Mouse (Mus musculus): ENCODE data around the gene Mapk9. TPM values are rescaled to one million over a fixed set of nuclear protein-coding genes. Genes with fewer than 3 reads are reported as not detected.

Gene Mapk9
- total RNA-seq, 2 experiments from 2014 or later: 202 to 212 TPM

GRCm38 (mm10) chr11:49835257-49835956 lies 11.1 kb upstream of the Mapk9 start:
- intact Hi-C loops (cut with DNase I): no loop called here
- DNase-seq (ENCODE audit: extremely low spot score in 1 of 2, low spot score in 2 of 2): no peak

DNA sequence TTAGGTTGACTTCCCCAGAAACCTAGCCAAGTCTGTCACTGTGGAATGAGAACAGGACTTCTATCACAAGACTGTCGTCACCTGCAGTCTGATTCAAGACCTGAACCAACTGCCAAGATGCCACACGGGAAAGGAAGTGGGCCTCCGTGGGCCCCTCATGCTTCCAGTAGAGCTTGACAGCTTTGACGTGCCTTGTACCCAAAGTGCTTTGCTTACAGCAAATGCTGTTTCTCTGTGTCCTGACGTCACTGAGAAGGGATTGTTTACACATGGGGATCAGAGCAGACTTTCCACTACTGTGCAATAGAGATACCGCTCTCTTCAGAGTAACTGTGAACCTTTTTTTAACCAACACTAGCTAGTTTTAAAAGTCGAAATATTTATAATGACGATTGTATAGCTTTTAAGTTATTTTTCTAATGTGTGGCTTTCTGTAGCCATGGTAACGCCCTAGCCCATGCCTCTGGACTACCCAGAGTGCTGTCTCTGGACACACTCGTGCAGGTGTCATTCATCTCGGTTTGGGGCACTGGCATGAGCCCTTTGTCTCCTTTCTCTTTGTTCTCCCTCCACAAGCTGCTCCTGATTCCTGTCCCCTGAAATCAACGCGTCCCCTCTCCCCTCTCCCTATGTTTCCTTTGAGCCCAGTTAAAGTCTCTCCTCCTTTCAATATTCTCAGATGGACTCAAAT lies 8.7 kb upstream of the Mapk9 start:
- intact Hi-C loops (cut with DNase I): no loop called here

GRCm38 (mm10) chr11:49840666-49841065 lies 5.9 kb upstream of the Mapk9 start:
- intact Hi-C loops (cut with DNase I): no loop called here
- DNase-seq (ENCODE audit: extremely low spot score in 1 of 2, low spot score in 2 of 2): no peak

More for the DNA sequence above, 8.7 kb upstream of the Mapk9 start:
- DNase-seq (ENCODE audit: extremely low spot score in 1 of 2, low spot score in 2 of 2): no peak

GRCm38 (mm10) chr11:49841886-49842285 lies 4.7 kb upstream of the Mapk9 start:
- intact Hi-C loops (cut with DNase I): no loop called here
- no peak for DNase-seq (ENCODE audit: extremely low spot score in 1 of 2, low spot score in 2 of 2)

DNA sequence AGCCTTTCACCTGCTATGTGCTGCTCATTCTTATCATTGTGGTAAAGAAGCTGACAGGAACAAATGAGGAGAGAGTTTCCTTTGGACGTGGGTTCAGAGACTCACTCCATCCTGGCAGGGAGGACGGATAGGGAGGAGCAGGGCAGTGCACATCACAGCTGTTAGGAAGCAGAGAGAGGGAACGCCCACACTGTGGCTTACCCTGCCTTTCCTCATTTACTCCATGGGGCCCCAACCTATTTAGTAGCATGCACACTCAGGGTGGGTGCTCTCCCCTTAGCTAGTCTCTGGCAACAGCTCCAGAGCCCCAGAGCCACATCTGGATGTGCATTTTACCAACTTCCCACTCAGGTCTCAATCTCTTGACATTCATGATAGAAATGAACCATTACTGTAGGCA lies 3.8 kb upstream of the Mapk9 start:
- no peak for DNase-seq (ENCODE audit: extremely low spot score in 1 of 2, low spot score in 2 of 2)
- intact Hi-C loops (cut with DNase I): no loop called here

DNA sequence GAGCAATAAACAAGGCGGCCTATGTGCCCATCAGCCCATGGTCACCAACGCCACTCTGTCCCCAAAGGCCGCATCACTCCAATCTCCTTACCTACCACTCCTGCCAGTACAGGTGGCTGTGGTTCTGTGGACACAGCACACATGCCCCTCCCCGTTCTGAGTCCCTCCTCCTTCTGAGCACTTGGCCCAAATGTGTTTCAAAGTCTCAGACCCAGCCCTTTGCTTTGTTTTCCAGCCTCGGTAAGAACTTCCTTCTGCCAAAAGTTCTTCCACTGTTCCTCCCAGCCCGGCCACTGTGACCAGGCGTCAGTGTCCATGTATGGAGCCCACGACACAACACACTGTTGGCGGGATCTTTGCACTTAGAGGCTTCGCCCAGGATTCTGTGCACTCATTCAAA lies 2.2 kb upstream of the Mapk9 start:
- DNase-seq (ENCODE audit: extremely low spot score in 1 of 2, low spot score in 2 of 2): no peak
- intact Hi-C loops (cut with DNase I): no loop called here

DNA sequence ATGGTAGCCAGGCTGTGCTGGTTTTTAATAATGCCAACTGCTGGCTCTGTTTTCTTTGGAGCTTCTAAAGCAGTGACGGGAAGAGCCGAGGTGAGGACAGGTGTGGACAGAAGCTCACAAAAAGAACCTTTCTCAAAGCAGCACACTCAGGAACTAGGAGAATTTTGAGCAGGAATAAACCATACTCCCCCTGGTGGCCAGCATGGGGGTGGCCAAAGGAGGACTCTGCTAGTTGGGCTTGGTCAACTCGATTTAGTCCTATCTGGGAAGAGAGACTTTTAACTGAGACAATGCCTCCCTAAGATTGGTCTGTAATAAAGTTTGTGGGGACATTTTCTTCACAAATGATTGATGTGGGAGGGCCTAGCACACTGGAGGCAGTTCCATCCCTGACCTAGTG lies 1.6 kb upstream of the Mapk9 start:
- intact Hi-C loops (cut with DNase I): loop anchor here (5.0 kb wide), 2 partner anchors 118 to 133 kb away; partner anchors contain the start of gene Cnot6

GRCm38 (mm10) chr11:49845958-49846357 lies 593 bp upstream of the Mapk9 start:
- DNase-seq (ENCODE audit: extremely low spot score in 1 of 2, low spot score in 2 of 2): no peak
- intact Hi-C loops (cut with DNase I): loop anchor here (5.0 kb wide), 2 partner anchors 119 to 134 kb away; partner anchors contain the start of gene Cnot6

More for the DNA sequence above, 1.6 kb upstream of the Mapk9 start:
- DNase-seq (ENCODE audit: extremely low spot score in 1 of 2, low spot score in 2 of 2): peak; percentile 36 to 65

GRCm38 (mm10) chr11:49847071-49847810 lies 690 bp downstream of the Mapk9 start:
- DNase-seq (ENCODE audit: extremely low spot score in 1 of 2, low spot score in 2 of 2): no peak
- intact Hi-C loops (cut with DNase I): loop anchor here (5.0 kb wide), 2 partner anchors 120 to 135 kb away; partner anchors contain the start of gene Cnot6

GRCm38 (mm10) chr11:49847811-49848078 lies 1.2 kb downstream of the Mapk9 start:
- no peak for DNase-seq (ENCODE audit: extremely low spot score in 1 of 2, low spot score in 2 of 2)
- intact Hi-C loops (cut with DNase I): loop anchor here (5.0 kb wide), 2 partner anchors 120 to 135 kb away; partner anchors contain the start of gene Cnot6

DNA sequence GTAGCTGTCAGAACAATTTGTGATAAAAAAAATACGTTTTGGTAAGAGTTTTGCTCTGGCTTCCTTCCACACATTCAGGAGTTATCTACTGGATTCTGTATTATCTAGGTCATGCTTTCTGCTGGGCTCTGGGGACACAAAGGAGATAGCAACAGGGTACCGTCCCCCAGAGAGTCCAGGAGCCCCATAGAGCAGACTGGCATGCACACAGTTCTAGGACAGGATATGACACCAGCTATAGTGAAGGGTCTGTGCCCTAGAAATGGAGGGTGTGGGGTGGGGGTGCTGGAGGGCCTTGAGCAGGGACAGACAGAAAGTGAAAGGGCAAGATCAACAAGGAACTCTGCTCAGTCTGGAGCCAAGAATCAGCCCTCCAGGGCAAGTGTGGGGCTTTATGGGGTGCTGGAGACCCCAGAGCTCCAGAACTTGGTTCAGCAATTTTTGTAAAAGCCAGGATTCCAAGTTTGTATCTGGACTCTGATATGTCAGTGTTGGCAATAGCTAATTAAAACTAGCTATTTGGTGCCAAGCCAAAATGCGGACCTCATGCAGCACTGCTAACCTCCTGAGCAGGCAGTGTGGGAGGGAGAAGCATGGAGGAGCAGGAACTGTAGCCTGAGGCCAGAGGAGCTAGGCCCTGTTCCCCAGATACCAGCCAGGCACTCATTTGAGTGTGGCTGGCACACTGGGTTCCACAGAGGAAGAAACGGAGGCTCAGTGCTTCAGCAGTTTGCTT lies 1.7 kb downstream of the Mapk9 start:
- intact Hi-C loops (cut with DNase I): loop anchor here (5.0 kb wide), 2 partner anchors 121 to 136 kb away; partner anchors contain the start of gene Cnot6
- DNase-seq (ENCODE audit: extremely low spot score in 1 of 2, low spot score in 2 of 2): no peak

DNA sequence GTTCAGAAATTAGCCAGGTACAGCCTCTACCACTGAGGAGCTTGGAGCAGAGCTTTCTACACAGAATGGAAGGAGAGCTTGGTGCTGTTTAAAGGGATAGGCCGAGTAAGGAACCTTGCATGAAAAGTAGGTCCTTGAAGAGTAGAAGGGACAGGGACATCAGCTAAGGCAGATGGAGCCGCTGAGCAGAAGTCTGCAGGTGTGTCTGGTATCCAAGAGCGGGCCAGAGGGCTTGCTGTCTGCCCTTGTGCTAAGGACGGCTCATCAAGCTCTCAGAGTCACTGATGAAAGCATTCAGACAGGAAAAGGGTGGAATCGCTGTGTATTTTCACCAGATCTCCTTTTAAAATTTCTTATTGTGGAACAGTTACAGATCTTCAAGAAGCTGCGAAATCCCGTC lies 3.8 kb downstream of the Mapk9 start:
- DNase-seq (ENCODE audit: extremely low spot score in 1 of 2, low spot score in 2 of 2): no peak
- intact Hi-C loops (cut with DNase I): no loop called here

GRCm38 (mm10) chr11:49855144-49855543 lies 8.6 kb downstream of the Mapk9 start:
- intact Hi-C loops (cut with DNase I): no loop called here

GRCm38 (mm10) chr11:49861139-49861538 lies 14.6 kb downstream of the Mapk9 start:
- intact Hi-C loops (cut with DNase I): no loop called here
- DNase-seq (ENCODE audit: extremely low spot score in 1 of 2, low spot score in 2 of 2): no peak

More at GRCm38 (mm10) chr11:49855144-49855543, 8.6 kb downstream of the Mapk9 start:
- no peak for DNase-seq (ENCODE audit: extremely low spot score in 1 of 2, low spot score in 2 of 2)

DNA sequence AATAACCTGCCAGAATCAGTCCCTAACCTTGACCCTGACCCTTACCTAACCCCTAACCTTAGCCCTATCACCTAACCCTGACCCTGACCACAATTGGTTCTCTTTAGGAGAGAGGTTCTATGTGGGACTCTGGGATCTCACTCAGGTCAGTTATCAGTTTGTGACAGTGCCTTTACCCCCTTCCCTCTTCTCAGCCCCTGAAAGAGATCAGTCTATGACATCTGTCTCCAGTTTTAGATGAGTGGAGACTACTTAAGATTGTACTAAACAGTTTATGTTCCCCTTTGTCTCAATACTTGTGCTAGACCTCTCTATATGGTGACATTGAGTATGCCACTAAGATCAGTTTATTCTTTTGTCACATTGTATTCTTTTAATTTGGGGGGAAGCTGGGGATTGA lies 17.4 kb downstream of the Mapk9 start:
- intact Hi-C loops (cut with DNase I): no loop called here
- DNase-seq (ENCODE audit: extremely low spot score in 1 of 2, low spot score in 2 of 2): no peak

GRCm38 (mm10) chr11:49867320-49867719 lies 20.8 kb downstream of the Mapk9 start:
- DNase-seq (ENCODE audit: extremely low spot score in 1 of 2, low spot score in 2 of 2): no peak
- intact Hi-C loops (cut with DNase I): loop anchor here (5.0 kb wide), 1 partner anchor 140 kb away; no protein-coding TSS in a partner anchor

DNA sequence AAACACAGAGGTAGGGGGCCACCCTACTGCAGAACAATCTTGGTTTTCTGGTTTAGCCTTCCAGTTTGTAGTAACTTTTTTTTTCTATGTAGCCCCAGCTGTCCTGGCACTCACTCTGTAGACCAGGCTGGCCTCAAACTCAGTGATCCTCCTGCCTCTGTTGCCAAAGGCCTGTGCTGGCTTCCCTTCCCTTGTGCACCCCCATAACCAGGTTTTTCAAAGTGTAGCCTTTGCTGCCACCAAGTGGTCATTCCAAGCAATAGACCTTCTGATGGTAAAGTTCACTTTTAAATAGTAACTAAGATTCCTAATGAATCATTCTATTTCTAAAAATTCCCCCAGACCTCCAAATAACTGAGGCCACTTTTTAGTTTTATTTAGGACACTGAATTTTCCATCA lies 23.2 kb downstream of the Mapk9 start:
- peak in 1 of 2 experiments; percentile 48 for DNase-seq (ENCODE audit: extremely low spot score in 1 of 2, low spot score in 2 of 2)
- intact Hi-C loops (cut with DNase I): loop anchor here (5.0 kb wide), 1 partner anchor 142 kb away; no protein-coding TSS in a partner anchor

DNA sequence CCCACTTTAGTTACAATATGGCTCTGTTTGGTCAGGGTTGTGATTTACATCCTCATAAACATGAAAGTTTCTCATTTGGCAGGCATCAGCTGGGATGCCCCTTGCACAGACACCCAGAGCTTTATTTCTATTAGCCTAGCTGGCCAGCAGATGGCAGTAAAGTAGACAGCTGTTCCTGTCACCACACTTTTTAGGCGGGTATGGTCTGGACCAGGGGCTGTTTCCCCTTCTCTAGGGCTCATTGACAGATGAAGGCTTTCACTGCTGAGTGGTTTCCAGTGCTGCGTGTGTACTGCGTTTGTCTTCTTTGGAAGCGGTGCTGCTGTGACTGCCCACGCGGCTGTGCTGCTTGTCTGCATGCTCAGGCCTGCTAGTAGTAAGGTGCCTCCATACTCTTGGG lies 25.4 kb downstream of the Mapk9 start:
- intact Hi-C loops (cut with DNase I): no loop called here
- peak; percentile 27 to 48 for DNase-seq (ENCODE audit: extremely low spot score in 1 of 2, low spot score in 2 of 2)

DNA sequence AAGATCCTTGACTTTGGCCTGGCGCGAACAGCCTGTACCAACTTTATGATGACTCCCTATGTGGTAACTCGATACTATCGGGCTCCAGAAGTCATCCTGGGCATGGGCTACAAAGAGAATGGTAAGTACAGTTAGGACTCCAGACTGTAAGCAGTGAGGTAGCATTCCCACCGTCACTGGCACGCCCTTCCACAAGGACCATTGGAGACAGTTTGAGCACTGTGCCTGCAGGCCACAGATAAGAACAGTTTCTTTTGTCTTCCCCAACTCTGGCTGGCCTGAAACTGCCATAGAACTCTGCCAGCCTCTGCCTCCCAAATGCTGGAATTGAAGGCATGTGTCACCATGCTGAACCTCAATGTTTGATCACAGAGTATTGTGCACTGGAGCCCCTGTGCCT lies 26.2 kb downstream of the Mapk9 start:
- intact Hi-C loops (cut with DNase I): no loop called here
- DNase-seq (ENCODE audit: extremely low spot score in 1 of 2, low spot score in 2 of 2): no peak

Data from left cerebral cortex, postnatal 10 days (tissue).